Mouse (Mus musculus) v-Abl transformed pro-B cells (cell line): ENCODE data around the gene Armh4.
"Not testable (repeated sequence)": the region's sequence is repeated elsewhere in the genome, so short reads cannot be mapped to it uniquely, and the experiment has no call there.

ENCODE experiments used
- in situ Hi-C, 2 experiments: fragments of 400-800 bp; cut with MboI; formaldehyde crosslinking; loops; one replicate each; pipeline ENCODE4 v1.15.1; 2025; ENCODE audit not compliant: unreplicated experiment in 2 of 2

Armh4 gene

GRCm38 (mm10) chr14:49782715-49783531 is at the start of gene Armh4:
Armh4 (minus strand) TSS chr14:49783383.
- in situ Hi-C loops: loop anchor here (10.0 to 25.0 kb wide), 2 partner anchors 548 to 1421 kb away; no protein-coding TSS in a partner anchor

DNA sequence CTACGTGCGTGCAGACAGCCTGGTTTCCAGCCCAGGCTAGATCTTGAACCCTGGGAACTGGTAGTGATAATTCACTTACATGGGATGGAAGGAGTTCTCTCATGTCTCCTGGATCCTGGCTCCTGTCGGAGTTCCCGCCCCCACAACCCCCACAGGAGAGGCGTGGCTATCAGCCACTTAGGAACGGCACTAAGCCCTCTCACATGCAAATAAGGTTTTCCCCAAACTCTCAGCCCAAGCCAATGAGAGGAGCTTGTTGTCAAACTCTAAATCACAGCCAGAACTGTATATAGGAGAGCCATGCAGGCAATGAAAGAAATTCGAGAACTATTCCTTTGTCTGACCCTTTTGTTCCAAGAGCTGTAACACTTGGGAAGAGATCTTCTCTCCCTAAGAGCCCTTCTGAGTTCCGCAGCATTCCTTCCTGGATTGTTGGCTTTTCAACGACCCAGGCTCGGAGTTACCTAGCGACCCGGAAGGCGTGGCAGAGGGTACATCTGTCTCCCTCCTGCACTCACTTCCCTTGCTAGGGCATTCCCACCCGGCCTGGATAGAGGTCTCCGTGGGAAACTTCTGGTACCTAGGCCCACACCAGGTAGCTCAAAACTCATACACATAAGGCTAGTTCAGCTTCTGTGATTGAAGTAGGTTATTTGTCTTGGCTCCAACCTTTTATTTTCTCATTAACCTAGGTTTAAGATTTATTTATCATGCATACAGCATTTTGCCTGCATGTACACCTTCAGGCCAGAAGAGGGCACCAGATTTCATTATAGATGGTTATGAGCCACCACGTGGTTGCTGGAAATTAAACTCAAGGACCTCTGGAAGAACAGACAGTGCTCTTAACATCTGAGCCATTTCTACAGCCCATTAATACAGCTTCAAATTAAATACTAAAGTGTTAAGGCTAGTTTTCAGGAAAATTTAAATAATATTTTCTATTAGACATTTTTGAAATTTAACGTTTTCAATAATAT is 46.3 kb upstream of the Armh4 start:
- in situ Hi-C loops: no loop called here

DNA sequence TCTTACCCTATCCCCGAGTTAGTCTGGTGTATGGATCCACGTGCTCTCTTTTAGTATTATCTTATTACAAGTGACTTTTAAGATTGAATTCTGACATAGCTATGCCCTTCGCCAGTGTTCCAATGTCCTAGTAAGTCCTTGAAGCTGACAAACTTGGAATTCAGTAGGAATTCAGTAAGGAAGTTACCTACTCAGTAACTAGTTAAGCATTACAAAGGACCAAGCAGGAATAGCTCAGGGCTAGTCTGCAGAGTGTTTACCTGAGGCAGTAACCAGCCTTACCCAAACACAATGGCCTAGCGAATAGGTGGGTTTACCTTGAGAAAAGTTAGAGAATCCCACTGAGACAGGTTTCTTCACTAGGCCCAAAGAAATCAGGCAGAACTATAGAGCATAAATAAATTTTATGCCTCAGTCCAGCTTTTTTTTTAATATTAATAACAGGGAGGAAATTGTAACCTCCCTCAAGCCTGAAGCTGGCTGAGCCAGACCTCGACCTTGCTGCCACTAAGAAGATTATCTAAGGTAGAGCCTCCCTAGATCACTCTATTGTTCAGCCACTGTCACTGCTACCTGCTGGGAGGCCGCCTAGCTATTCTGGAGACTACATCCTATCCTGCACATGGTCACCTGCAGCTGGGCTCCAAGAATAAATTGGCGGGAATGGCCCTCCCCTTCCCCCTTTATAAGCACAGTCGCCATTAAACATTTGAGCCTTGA is 36.7 kb upstream of the Armh4 start:
- in situ Hi-C loops: not testable (repeated sequence)

DNA sequence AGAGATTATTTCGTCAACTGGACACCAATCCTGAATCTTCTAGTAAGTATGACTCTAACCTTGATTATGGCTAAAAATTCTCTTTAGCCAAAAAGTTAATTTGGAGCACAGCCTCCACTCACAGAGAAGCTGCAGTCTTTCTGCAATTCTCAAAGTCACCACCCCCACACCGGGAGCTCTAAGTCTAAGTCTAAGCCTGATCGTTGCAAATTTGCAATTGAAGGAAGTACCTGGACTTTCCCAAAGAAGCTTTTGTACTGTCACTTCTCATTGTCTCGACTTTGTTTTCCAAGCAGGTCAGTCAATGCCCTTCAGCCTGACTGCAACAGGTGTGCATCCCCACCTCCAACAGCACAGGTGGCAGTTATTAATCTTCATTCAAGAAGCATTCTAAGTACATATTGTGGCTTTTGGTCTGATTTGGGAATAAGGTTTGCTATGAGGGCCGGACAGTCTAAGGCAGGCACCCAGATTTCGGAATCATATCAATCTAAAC is 35.6 kb upstream of the Armh4 start:
- in situ Hi-C loops: not testable (repeated sequence)

- in situ Hi-C loops: not testable (repeated sequence)
Measured at GRCm38 (mm10) chr14:49812966-49813365, 29.8 kb upstream of the Armh4 start.

DNA sequence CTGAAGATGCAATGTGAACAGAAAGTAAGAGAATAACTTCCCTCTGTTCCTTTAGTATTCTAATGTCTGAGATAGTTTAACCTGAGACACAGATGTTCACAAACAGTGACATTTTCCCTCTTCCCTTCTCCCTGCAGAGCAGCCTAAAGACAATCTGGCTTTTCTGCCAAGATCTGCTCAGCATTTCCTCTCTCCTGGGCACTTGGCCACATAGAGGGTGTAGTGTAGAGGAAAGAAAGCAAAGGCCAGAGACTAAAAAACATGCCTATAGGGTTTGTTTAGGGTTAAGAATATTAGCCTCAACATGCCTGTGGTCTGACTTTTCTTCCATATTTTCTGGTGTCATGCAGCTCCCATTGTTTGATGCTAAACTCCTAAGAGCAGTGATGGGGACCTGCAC is 21.9 kb upstream of the Armh4 start:
- in situ Hi-C loops: not testable (repeated sequence)

GRCm38 (mm10) chr14:49801444-49801843 is 18.3 kb upstream of the Armh4 start:
- in situ Hi-C loops: no loop called here

GRCm38 (mm10) chr14:49793948-49794347 is 10.8 kb upstream of the Armh4 start:
- in situ Hi-C loops: loop anchor here in 1 of 2 experiments (25.0 kb wide), 1 partner anchor 1432 kb away; no protein-coding TSS in a partner anchor

- in situ Hi-C loops: loop anchor here in 1 of 2 experiments (25.0 kb wide), 1 partner anchor 1428 kb away; no protein-coding TSS in a partner anchor
Measured at GRCm38 (mm10) chr14:49790542-49790941, 7.4 kb upstream of the Armh4 start.

GRCm38 (mm10) chr14:49785793-49786192 is 2.6 kb upstream of the Armh4 start:
- in situ Hi-C loops: loop anchor here (5.0 to 25.0 kb wide), 3 partner anchors 548 to 1423 kb away; no protein-coding TSS in a partner anchor

- in situ Hi-C loops: loop anchor here (10.0 to 25.0 kb wide), 2 partner anchors 549 to 1422 kb away; no protein-coding TSS in a partner anchor
Measured at GRCm38 (mm10) chr14:49783866-49784265, 683 bp upstream of the Armh4 start.

GRCm38 (mm10) chr14:49780416-49780815 is 2.8 kb downstream of the Armh4 start:
- in situ Hi-C loops: loop anchor here (10.0 to 25.0 kb wide), 2 partner anchors 546 to 1418 kb away; no protein-coding TSS in a partner anchor

GRCm38 (mm10) chr14:49777539-49777938 is 5.6 kb downstream of the Armh4 start:
- in situ Hi-C loops: loop anchor here in 1 of 2 experiments (25.0 kb wide), 1 partner anchor 1415 kb away; no protein-coding TSS in a partner anchor

- in situ Hi-C loops: no loop called here
Measured at GRCm38 (mm10) chr14:49771746-49772145, 11.4 kb downstream of the Armh4 start.

DNA sequence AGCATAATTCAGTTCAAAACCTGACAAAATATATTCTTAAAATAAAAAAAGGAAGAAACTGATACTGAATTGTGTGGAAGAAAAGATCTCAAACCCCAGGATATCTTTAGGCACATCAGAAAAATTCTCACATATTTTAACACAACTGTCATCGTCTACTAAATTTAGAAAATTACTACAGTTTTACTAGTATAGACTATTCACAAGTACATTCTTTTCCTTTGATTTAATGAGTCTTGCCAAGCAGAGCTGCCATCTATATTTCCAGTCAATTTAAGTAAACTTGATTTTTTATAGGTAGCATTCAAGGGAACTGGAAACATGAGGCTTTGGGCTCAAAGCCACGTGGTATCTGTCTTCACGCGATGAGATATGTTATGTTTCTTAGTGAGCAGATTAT is 16.6 kb downstream of the Armh4 start:
- in situ Hi-C loops: no loop called here

DNA sequence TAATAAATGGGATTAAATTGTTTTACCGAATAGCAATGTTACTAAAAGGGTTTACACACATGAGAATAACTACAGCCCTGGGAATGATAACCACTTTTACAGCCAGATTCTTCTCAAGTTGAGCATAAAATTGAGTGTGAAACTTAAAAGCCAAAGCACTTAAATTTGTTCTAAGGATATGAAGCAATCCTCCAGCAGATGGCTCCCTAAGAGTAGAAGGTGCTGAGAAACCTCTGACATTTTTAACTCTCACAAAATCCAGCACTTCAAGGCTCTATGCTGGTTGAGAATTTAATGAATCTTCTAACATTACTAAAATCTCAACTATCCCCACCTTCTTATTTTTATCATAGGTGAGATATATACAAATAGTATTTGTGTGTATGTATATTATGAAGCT is 27.3 kb downstream of the Armh4 start:
- in situ Hi-C loops: no loop called here

- in situ Hi-C loops: no loop called here
Measured at GRCm38 (mm10) chr14:49752614-49753013, 30.6 kb downstream of the Armh4 start.

- in situ Hi-C loops: loop anchor here in 1 of 2 experiments (25.0 kb wide), 2 partner anchors 759 to 1984 kb away; no protein-coding TSS in a partner anchor
Measured at GRCm38 (mm10) chr14:49745874-49746273, 37.3 kb downstream of the Armh4 start.

DNA sequence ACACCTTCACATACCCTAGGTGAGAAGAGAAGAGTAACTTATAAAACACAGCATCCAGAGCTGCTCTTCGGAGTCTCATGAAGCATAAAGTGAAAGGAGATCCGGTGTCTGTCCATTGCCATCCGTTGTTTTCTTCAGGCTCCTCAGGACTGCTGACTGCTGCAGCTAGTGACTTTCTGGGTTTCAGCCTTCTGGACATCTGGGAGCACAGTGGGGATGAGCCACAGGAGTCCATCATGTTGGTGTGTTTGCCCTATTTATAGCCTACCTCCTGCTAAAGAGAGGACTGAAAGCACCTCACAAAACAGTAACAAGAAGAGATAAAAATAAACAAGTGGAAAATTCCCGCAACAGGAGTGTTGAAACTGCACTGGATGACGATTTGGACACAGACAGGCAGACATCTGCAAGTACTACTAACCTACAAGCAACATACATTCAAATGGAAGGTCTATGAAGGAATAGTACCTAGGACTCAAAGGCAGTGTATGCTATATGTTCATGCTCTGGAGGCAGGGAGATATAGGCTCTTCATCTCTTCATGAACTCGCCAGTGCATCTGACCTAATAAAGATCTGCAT is 39.1 kb downstream of the Armh4 start:
- in situ Hi-C loops: loop anchor here in 1 of 2 experiments (25.0 kb wide), 2 partner anchors 757 to 1982 kb away; no protein-coding TSS in a partner anchor
